Mouse (Mus musculus) embryonic facial prominence, embryonic 15.5 days (tissue): Measurements from ENCODE around the gene Bcas3. TPM values are rescaled to one million over a fixed set of nuclear protein-coding genes. Genes with fewer than 3 reads are reported as not detected.

Experiments used
- ATAC-seq: fragments of 200-750 bp; cut with Nextera tagmentation; 2 replicates; pipeline ENCODE4 v1.8.0; 2017; ENCODE audit warnings: low read depth, moderate TSS enrichment; ENCODE audit not compliant: insufficient number of reproducible peaks, low FRiP score, low TSS enrichment
- H3K27ac ChIP-seq: fragments of 300-500 bp; sonication (generic); replicated peaks from 2 replicates; pipeline ENCODE4 v1.5.1; 2015; ENCODE audit warnings: mild to moderate bottlenecking, inconsistent platforms
- H3K27me3 ChIP-seq: fragments of 300-500 bp; sonication (generic); 2 replicates; pipeline ENCODE4 v1.6.1; 2015; ENCODE audit warnings: inconsistent platforms
- H3K36me3 ChIP-seq: fragments of 300-500 bp; sonication (generic); 2 replicates; pipeline ENCODE4 v1.6.1; 2015; ENCODE audit warnings: mild to moderate bottlenecking, inconsistent platforms
- H3K4me1 ChIP-seq: fragments of 300-500 bp; sonication (generic); 2 replicates; pipeline ENCODE4 v1.6.1; 2015; ENCODE audit warnings: inconsistent platforms
- H3K4me2 ChIP-seq: fragments of 300-500 bp; sonication (generic); replicated peaks from 2 replicates; pipeline ENCODE4 v1.6.1; 2015; ENCODE audit warnings: mild to moderate bottlenecking, inconsistent platforms
- H3K4me3 ChIP-seq: fragments of 300-500 bp; sonication (generic); replicated peaks from 2 replicates; pipeline ENCODE4 v1.5.1; 2015; ENCODE audit warnings: mild to moderate bottlenecking, inconsistent platforms
- H3K9ac ChIP-seq: fragments of 300-500 bp; sonication (generic); 2 replicates; pipeline ENCODE4 v1.6.1; 2015; ENCODE audit warnings: inconsistent platforms
- H3K9me3 ChIP-seq: fragments of 300-500 bp; sonication (generic); replicated peaks from 2 replicates; pipeline ENCODE4 v1.6.1; 2016; ENCODE audit warnings: inconsistent platforms
- WGBS: fragments of 180-500 bp; shearing (Covaris S2); methylation state at CpG from one replicate; pipeline ENCODE4 v1.1.7; 2015; 5-methylcytosine and 5-hydroxymethylcytosine counted together
- polyA plus RNA-seq: library from polyadenylated mRNA; unstranded; fragments of >200 nt; fragmentation: Nextera tagmentation; extraction: Ambion mirVana; gene quantifications from 2 replicates; pipeline ENCODE4 v1.2.1, GENCODE M21; 2015

The Bcas3 gene
- polyA plus RNA-seq, 1 experiment from 2014 or later = 32.7 TPM

GRCm38 (mm10) chr11:85823794-85824193 lies 470.8 kb downstream of the Bcas3 start:
- whole genome bisulfite sequencing = 88% methylated on average over 4 of the region's 4 CpGs
- H3K27me3 ChIP-seq = peaks cover 33% of the 10 kb centered on the region
- H3K4me3 ChIP-seq = no peak overlapping the region
- no peaks in the 10 kb centered on the region for H3K9me3 ChIP-seq
- no peak overlapping the region for H3K9ac ChIP-seq
- H3K27ac ChIP-seq = no peak overlapping the region
- no peaks in the 10 kb centered on the region for H3K36me3 ChIP-seq
- H3K4me2 ChIP-seq = no peak overlapping the region
- peaks cover 20% of the 10 kb centered on the region; the same call in 1 of the 2 replicates for H3K4me1 ChIP-seq
- ATAC-seq = no peak

GRCm38 (mm10) chr11:85825031-85825430 lies 472.1 kb downstream of the Bcas3 start:
- H3K4me1 ChIP-seq = peaks cover 29% of the 10 kb centered on the region
- no peak overlapping the region for H3K4me2 ChIP-seq
- H3K9me3 ChIP-seq = no peaks in the 10 kb centered on the region
- no peak overlapping the region for H3K4me3 ChIP-seq
- no peaks in the 10 kb centered on the region for H3K36me3 ChIP-seq
- no peak for ATAC-seq
- peaks cover 46% of the 10 kb centered on the region for H3K27me3 ChIP-seq
- H3K9ac ChIP-seq = no peak overlapping the region
- H3K27ac ChIP-seq = no peak overlapping the region
- WGBS = 75% methylated on average over 10 of the region's 10 CpGs

GRCm38 (mm10) chr11:85825823-85826222 lies 472.9 kb downstream of the Bcas3 start:
- 73% methylated on average over 7 of the region's 7 CpGs for WGBS
- no peak for ATAC-seq
- no peaks in the 10 kb centered on the region for H3K9me3 ChIP-seq
- H3K9ac ChIP-seq = no peak overlapping the region
- H3K27me3 ChIP-seq = peaks cover 52% of the 10 kb centered on the region
- H3K4me3 ChIP-seq = no peak overlapping the region
- no peak overlapping the region for H3K4me2 ChIP-seq
- no peak overlapping the region for H3K27ac ChIP-seq
- peaks cover 37% of the 10 kb centered on the region for H3K4me1 ChIP-seq
- H3K36me3 ChIP-seq = no peaks in the 10 kb centered on the region

- Histone ChIP-seq H3K9ac (no peak overlapping the region), H3K4me3 (no peak overlapping the region), H3K27ac (no peak overlapping the region), H3K9me3 (no peaks in the 10 kb centered on the region), H3K4me2 (no peak overlapping the region), H3K4me1 (peaks cover 50% of the 10 kb centered on the region), H3K27me3 (peaks cover 63% of the 10 kb centered on the region), H3K36me3 (no peaks in the 10 kb centered on the region)
- no peak for ATAC-seq
- 35% methylated on average over 9 of the region's 9 CpGs for WGBS
These were observed 474.4 kb downstream of the Bcas3 start for GRCm38 (mm10) chr11:85827342-85827741.

- Histone ChIP-seq H3K9ac (no peak overlapping the region), H3K36me3 (no peaks in the 10 kb centered on the region), H3K27me3 (peaks cover 63% of the 10 kb centered on the region), H3K4me3 (peak overlapping the region; percentile 67), H3K9me3 (no peaks in the 10 kb centered on the region), H3K4me1 (peaks cover 52% of the 10 kb centered on the region), H3K27ac (peak overlapping the region; percentile 89), H3K4me2 (peak overlapping the region; percentile 81)
- ATAC-seq = no peak
- 17% methylated on average over 38 of the region's 38 CpGs for WGBS
These were observed 475.9 kb downstream of the Bcas3 start for GRCm38 (mm10) chr11:85828691-85829519.

- Histone ChIP-seq H3K36me3 (no peaks in the 10 kb centered on the region), H3K9me3 (no peaks in the 10 kb centered on the region), H3K9ac (peak overlapping the region; percentile 26), H3K27ac (peak overlapping the region; percentile 89), H3K27me3 (peaks cover 70% of the 10 kb centered on the region), H3K4me3 (peak overlapping the region; percentile 67), H3K4me1 (peaks cover 52% of the 10 kb centered on the region), H3K4me2 (peak overlapping the region; percentile 81)
- no peak for ATAC-seq
- WGBS = 2% methylated on average over 61 of the region's 61 CpGs
These were observed 476.8 kb downstream of the Bcas3 start for GRCm38 (mm10) chr11:85829520-85830440.

GRCm38 (mm10) chr11:85830901-85831341 lies 478.0 kb downstream of the Bcas3 start:
- H3K36me3 ChIP-seq = no peaks in the 10 kb centered on the region
- H3K9ac ChIP-seq = no peak overlapping the region
- H3K27ac ChIP-seq = peak overlapping the region; percentile 89
- H3K27me3 ChIP-seq = peaks cover 71% of the 10 kb centered on the region
- H3K4me2 ChIP-seq = peak overlapping the region; percentile 81
- H3K4me1 ChIP-seq = peaks cover 53% of the 10 kb centered on the region
- ATAC-seq = no peak
- 9% methylated on average over 17 of the region's 17 CpGs for WGBS
- H3K4me3 ChIP-seq = peak overlapping the region; percentile 67
- no peaks in the 10 kb centered on the region for H3K9me3 ChIP-seq

- WGBS = 1% methylated on average over 33 of the region's 33 CpGs
- Histone ChIP-seq H3K9me3 (no peaks in the 10 kb centered on the region), H3K9ac (peak overlapping the region; percentile 37), H3K4me1 (peaks cover 59% of the 10 kb centered on the region), H3K4me3 (peak overlapping the region; percentile 67), H3K36me3 (no peaks in the 10 kb centered on the region), H3K4me2 (peak overlapping the region; percentile 81), H3K27ac (peak overlapping the region; percentile 89), H3K27me3 (peaks cover 72% of the 10 kb centered on the region)
- ATAC-seq = no peak
These were observed 478.8 kb downstream of the Bcas3 start for GRCm38 (mm10) chr11:85831656-85832230.

GRCm38 (mm10) chr11:85832231-85832924 lies 479.4 kb downstream of the Bcas3 start, which contains the start of gene Tbx2:
Gene Tbx2 (plus strand): TSS chr11:85832551.
- Histone ChIP-seq H3K9me3 (no peaks in the 10 kb centered on the region), H3K9ac (peak within 1 kb of the TSS; percentile 80), H3K36me3 (no peaks in the 10 kb centered on the region), H3K27ac (peak within 1 kb of the TSS; percentile 89), H3K4me1 (peaks cover 59% of the 10 kb centered on the region), H3K4me3 (peak within 1 kb of the TSS; percentile 67), H3K27me3 (peaks cover 69% of the 10 kb centered on the region), H3K4me2 (peak within 1 kb of the TSS; percentile 81)
- WGBS = under 1% methylated on average over 50 of the region's 52 CpGs
- ATAC-seq = peak; percentile 84

- under 1% methylated on average over 53 of the region's 54 CpGs for WGBS
- peak overlapping the region; percentile 67 for H3K4me3 ChIP-seq
- H3K9me3 ChIP-seq = no peaks in the 10 kb centered on the region
- peaks cover 68% of the 10 kb centered on the region for H3K27me3 ChIP-seq
- peak overlapping the region; percentile 81 for H3K4me2 ChIP-seq
- peak overlapping the region; percentile 80 for H3K9ac ChIP-seq
- H3K36me3 ChIP-seq = no peaks in the 10 kb centered on the region
- H3K4me1 ChIP-seq = peaks cover 64% of the 10 kb centered on the region
- no peak for ATAC-seq
- H3K27ac ChIP-seq = peak overlapping the region; percentile 89
These were observed 480.1 kb downstream of the Bcas3 start for GRCm38 (mm10) chr11:85833081-85833521.
